Mouse (Mus musculus): ENCODE measurements around the gene Tdrd6. TPM values are rescaled to one million over a fixed set of nuclear protein-coding genes. Genes with fewer than 3 reads are reported as not detected.

The Tdrd6 gene
- polyA plus RNA-seq (2015; fragmentation: Nextera tagmentation; extraction: Ambion mirVana) = 0.34 and 0.52 TPM in 2 replicates

DNA sequence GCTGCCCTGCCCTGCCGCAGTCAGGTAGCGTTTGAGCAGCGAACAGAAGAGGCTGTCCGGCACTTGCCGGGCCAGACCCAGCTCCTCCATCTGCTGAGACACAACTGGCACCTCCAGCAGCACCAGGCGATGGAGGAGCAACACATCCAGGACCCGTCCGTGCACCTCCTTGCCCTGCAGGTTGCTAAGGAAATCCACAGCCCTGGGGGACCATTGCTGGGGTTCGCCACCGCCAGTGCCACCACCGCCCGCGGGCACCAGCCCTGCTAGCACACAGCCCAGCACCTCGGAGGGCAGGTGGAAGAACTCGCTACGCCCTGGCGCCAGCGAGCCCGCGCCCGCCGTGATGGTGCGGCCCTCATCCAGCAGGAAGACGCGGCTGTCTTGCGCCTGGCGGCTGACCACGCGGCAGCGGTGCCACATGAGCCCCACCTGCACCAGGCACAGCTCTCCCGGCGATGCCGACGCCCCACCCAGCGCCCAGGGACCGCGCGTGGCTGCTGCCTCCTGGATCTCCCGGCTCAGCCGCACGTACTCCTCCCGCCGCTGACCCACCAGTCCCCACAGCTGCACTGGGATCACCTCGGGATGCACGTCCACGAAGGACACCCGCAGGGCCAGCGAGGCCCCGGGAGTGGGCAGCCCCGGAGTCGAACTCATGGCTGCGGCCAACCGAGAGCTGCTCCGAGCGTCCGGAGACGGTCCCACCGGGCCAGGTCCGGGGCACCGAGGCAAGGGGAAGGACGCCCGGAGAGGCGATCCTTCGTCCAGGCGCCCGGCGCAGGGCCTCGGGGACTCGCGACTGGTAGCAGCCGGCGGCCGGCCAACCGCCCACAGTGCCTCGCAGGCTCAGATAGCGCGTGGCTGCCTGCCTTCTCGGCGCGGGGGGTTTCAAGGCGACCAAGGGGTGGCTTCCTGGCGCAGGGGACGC, at the start of gene Tdrd6:
TSS of gene Tdrd6 (minus strand) at position 804 of the 931 bp plus-strand sequence.
- Histone ChIP-seq H3K9ac (replicated peaks) (peak within 1 kb of the TSS; percentile 46), H3K27me3 (peaks cover 22% of the 10 kb centered on the region; the same call in 1 of the 2 replicates), H3K4me3 (peak within 1 kb of the TSS; percentile 45), H3K36me3 (no peaks in the 10 kb centered on the region), H3K27ac (replicated peaks) (no peak within 1 kb of the TSS), H3K9me3 (no peaks in the 10 kb centered on the region; the same call in 1 of the 2 replicates), H3K4me2 (replicated peaks) (peak within 1 kb of the TSS; percentile 73), H3K4me1 (peaks cover 14% of the 10 kb centered on the region)
- ATAC-seq (replicated peaks) = peak; percentile 74
- WGBS = 3% methylated on average over 81 of the region's 83 CpGs

DNA sequence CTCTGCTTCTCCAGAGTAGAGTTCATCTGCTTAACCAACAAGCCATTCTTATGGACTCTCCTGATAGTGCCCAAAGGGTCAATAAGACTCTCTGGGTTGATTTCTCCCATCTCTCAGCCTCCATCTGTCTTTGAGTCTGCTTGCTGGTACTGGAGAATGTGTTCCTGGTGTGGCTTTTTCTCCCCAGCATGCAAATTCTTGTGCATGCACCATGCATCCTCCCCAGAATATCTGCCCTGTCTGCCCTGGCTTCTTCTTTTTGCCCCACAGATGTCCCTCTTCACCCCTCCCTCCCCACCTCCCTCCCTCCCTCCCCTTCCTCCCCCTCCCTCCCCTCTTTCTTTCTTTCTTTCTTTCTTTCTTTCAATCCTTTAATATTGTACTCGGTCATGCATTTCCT, 47.2 kb upstream of the Tdrd6 start:
- Histone ChIP-seq H3K9ac (replicated peaks) (no peak overlapping the region), H3K4me3 (no peak overlapping the region), H3K4me1 (no peaks in the 10 kb centered on the region), H3K36me3 (no peaks in the 10 kb centered on the region), H3K9me3 (no peaks in the 10 kb centered on the region), H3K27me3 (no peaks in the 10 kb centered on the region), H3K4me2 (replicated peaks) (no peak overlapping the region), H3K27ac (replicated peaks) (no peak overlapping the region)
- 15% methylated on average over 1 of the region's 1 CpGs for WGBS
- ATAC-seq (replicated peaks) = no peak

DNA sequence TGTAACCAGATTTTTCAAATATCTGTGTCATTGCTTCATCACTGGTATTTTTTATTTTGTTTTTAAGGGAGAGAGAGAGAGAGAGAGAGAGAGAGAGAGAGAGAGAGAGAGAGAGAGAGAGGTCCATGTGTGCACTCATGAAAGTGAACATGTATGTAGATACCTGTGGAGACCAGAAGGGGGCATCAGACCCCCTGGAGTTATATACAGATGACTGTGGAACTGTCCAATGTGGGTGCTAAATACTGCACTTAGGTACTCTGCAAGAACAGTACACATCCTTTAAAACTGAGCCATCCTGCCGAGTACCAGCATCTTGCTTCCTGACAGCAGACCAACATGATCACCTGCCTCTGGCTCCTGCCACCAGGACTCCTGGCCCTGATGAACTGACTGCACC, 46.1 kb upstream of the Tdrd6 start:
- no peak overlapping the region for H3K27ac ChIP-seq (replicated peaks)
- H3K4me3 ChIP-seq = no peak overlapping the region
- WGBS = 97% methylated on average over 1 of the region's 1 CpGs
- H3K36me3 ChIP-seq = no peaks in the 10 kb centered on the region
- H3K4me2 ChIP-seq (replicated peaks) = no peak overlapping the region
- ATAC-seq (replicated peaks) = no peak
- H3K9me3 ChIP-seq = no peaks in the 10 kb centered on the region
- no peaks in the 10 kb centered on the region for H3K27me3 ChIP-seq
- no peaks in the 10 kb centered on the region for H3K4me1 ChIP-seq
- no peak overlapping the region for H3K9ac ChIP-seq (replicated peaks)

DNA sequence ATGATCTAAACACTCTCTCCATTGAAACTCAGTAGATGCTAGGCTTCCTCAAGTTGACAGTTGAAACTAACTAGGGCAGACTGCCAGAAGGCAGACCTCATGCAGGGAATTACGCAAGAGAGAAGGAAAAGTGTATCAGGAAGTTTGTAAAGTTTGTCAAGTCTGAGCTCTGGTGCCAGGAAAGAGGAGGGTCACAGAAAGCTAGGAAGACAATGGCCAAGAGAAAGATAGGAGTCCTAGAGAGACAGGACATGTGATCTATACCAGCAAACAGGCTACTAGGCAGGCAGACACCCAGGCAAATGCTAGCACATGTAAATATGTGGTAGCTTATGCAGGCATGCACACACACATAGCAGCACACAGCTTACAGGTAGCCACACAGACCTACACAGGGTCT, 45.1 kb upstream of the Tdrd6 start:
- H3K27me3 ChIP-seq = no peaks in the 10 kb centered on the region
- H3K9ac ChIP-seq (replicated peaks) = no peak overlapping the region
- no peak overlapping the region for H3K4me3 ChIP-seq
- no peak overlapping the region for H3K4me2 ChIP-seq (replicated peaks)
- no peak overlapping the region for H3K27ac ChIP-seq (replicated peaks)
- 55% methylated on average over 1 of the region's 1 CpGs for WGBS
- no peaks in the 10 kb centered on the region for H3K9me3 ChIP-seq
- no peaks in the 10 kb centered on the region for H3K4me1 ChIP-seq
- ATAC-seq (replicated peaks) = no peak
- no peaks in the 10 kb centered on the region for H3K36me3 ChIP-seq

DNA sequence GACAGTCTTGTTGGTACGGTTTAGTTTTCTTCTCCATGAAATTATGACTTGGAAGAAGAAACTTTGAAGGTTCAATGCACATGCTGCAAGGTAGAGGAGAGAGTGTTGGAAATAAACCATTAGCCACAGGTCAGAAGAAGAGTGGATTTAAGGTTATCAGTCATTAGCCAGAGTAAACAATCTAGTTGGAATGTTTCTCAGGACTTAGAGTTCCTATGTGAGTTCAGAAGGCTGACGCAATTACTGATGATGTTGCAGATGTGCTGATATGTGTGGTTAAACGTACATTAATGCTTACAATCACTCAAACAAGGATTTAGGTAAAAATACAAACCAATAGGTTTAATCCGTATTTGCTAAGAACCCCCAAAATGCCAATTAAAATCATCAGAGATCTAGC, 41.8 kb upstream of the Tdrd6 start:
- no peak overlapping the region for H3K9ac ChIP-seq (replicated peaks)
- H3K9me3 ChIP-seq = no peaks in the 10 kb centered on the region
- no peak overlapping the region for H3K4me2 ChIP-seq (replicated peaks)
- H3K27me3 ChIP-seq = no peaks in the 10 kb centered on the region
- no peak overlapping the region for H3K4me3 ChIP-seq
- 90% methylated on average over 4 of the region's 4 CpGs for WGBS
- H3K36me3 ChIP-seq = no peaks in the 10 kb centered on the region
- ATAC-seq (replicated peaks) = no peak
- no peak overlapping the region for H3K27ac ChIP-seq (replicated peaks)
- H3K4me1 ChIP-seq = peaks cover 10% of the 10 kb centered on the region

- H3K4me1 ChIP-seq = peaks cover 28% of the 10 kb centered on the region
- no peaks in the 10 kb centered on the region for H3K27me3 ChIP-seq
- H3K4me2 ChIP-seq (replicated peaks) = peak overlapping the region; percentile 69
- H3K4me3 ChIP-seq = no peak overlapping the region
- no peak overlapping the region for H3K9ac ChIP-seq (replicated peaks)
- ATAC-seq (replicated peaks) = no peak
- 66% methylated on average over 6 of the region's 6 CpGs for WGBS
- no peaks in the 10 kb centered on the region for H3K9me3 ChIP-seq
- H3K27ac ChIP-seq (replicated peaks) = no peak overlapping the region
- H3K36me3 ChIP-seq = no peaks in the 10 kb centered on the region
Measured at GRCm38 (mm10) chr17:43669145-43669695, 39.1 kb upstream of the Tdrd6 start.

- H3K9ac ChIP-seq (replicated peaks) = peak within 1 kb of the TSS; percentile 85
- peak within 1 kb of the TSS; percentile 69 for H3K4me2 ChIP-seq (replicated peaks)
- H3K27ac ChIP-seq (replicated peaks) = peak within 1 kb of the TSS; percentile 66
- H3K9me3 ChIP-seq = no peaks in the 10 kb centered on the region
- peaks cover 9% of the 10 kb centered on the region; the same call in 1 of the 2 replicates for H3K36me3 ChIP-seq
- 0% methylated on average over 17 of the region's 17 CpGs for WGBS
- peak; percentile 1; the same call in 1 of the 2 replicates for ATAC-seq (replicated peaks)
- no peaks in the 10 kb centered on the region for H3K27me3 ChIP-seq
- peak within 1 kb of the TSS; percentile 82 for H3K4me3 ChIP-seq
- peaks cover 28% of the 10 kb centered on the region for H3K4me1 ChIP-seq
Measured at GRCm38 (mm10) chr17:43667290-43667843, 37.3 kb upstream of the Tdrd6 start, which contains the start of gene Cyp39a1. TSS of gene Cyp39a1 (plus strand) at chr17:43667425.

DNA sequence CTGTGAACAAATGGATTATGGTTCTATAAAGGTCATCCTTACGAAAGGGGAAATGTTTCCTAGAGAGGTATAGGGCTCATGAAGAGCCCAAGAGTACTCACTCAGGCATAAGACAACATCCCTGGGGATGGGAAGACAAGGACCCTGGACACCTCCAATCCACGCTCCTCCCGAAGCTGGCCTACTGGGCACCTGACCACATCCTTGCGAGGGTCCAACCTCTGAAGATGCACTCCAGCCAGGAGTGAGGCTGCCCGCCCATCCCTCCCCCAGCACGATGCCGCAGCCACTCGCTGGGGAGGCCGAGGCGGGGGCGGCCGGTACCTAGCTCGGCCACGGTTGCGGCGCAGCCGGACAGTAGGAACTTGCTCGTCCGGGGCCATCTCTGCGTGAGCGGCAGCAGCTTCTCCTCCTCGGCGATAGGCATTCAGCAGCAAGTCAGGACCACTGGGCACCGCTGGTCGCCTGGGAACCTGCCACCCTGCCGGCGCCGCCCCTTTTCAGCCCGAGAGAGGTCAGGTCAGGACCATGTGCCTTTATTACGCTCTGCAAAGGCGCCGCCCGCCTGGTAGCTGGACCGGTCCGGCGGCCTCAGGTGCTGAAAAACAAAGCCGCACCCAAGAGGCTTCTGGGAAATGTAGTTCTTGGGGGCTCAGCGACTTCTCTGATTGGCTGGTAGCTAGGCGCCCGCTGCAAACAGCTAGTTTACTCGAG, 36.6 kb upstream of the Tdrd6 start, which contains the start of gene Slc25a27:
TSS of gene Slc25a27 (minus strand) at position 639 of the 714 bp plus-strand sequence.
- Histone ChIP-seq H3K27me3 (no peaks in the 10 kb centered on the region), H3K4me1 (peaks cover 28% of the 10 kb centered on the region), H3K4me3 (peak within 1 kb of the TSS; percentile 82), H3K27ac (replicated peaks) (peak within 1 kb of the TSS; percentile 66), H3K36me3 (peaks cover 12% of the 10 kb centered on the region), H3K9ac (replicated peaks) (peak within 1 kb of the TSS; percentile 85), H3K4me2 (replicated peaks) (peak within 1 kb of the TSS; percentile 69), H3K9me3 (no peaks in the 10 kb centered on the region)
- ATAC-seq (replicated peaks) = peak; percentile 99
- WGBS = under 1% methylated on average over 41 of the region's 41 CpGs

GRCm38 (mm10) chr17:43651314-43652046, 21.4 kb upstream of the Tdrd6 start:
- WGBS = 71% methylated on average over 14 of the region's 14 CpGs
- H3K9ac ChIP-seq (replicated peaks) = no peak overlapping the region
- no peak overlapping the region for H3K4me2 ChIP-seq (replicated peaks)
- H3K4me3 ChIP-seq = no peak overlapping the region
- peaks cover 64% of the 10 kb centered on the region for H3K36me3 ChIP-seq
- no peaks in the 10 kb centered on the region for H3K9me3 ChIP-seq
- no peaks in the 10 kb centered on the region for H3K27me3 ChIP-seq
- ATAC-seq (replicated peaks) = no peak
- H3K27ac ChIP-seq (replicated peaks) = no peak overlapping the region
- no peaks in the 10 kb centered on the region for H3K4me1 ChIP-seq

- H3K4me3 ChIP-seq = no peak overlapping the region
- H3K36me3 ChIP-seq = peaks cover 75% of the 10 kb centered on the region
- WGBS = 75% methylated on average over 10 of the region's 10 CpGs
- H3K4me2 ChIP-seq (replicated peaks) = no peak overlapping the region
- no peak for ATAC-seq (replicated peaks)
- no peaks in the 10 kb centered on the region for H3K4me1 ChIP-seq
- H3K9me3 ChIP-seq = no peaks in the 10 kb centered on the region
- H3K9ac ChIP-seq (replicated peaks) = no peak overlapping the region
- no peaks in the 10 kb centered on the region for H3K27me3 ChIP-seq
- H3K27ac ChIP-seq (replicated peaks) = no peak overlapping the region
Measured at GRCm38 (mm10) chr17:43649641-43650436, 19.7 kb upstream of the Tdrd6 start.

Measured in forebrain, embryonic 15.5 days (tissue).